Mouse (Mus musculus) kidney, adult 8-10 months (tissue): ENCODE measurements at regions not wholly inside any gene's neighbourhood (a gene's known extent, or its start where the extent isn't known, plus 50 kb on each side); places are given as distances from the start of the nearest gene placed in this dataset.
"Not testable (repeated sequence)": the region's sequence is repeated elsewhere in the genome, so short reads cannot be mapped to it uniquely, and the experiment has no call there.

Experiments used
- DNase-seq, 2 experiments: peaks; one replicate each; pipeline ENCODE4 v3.0.0; 2022

DNA sequence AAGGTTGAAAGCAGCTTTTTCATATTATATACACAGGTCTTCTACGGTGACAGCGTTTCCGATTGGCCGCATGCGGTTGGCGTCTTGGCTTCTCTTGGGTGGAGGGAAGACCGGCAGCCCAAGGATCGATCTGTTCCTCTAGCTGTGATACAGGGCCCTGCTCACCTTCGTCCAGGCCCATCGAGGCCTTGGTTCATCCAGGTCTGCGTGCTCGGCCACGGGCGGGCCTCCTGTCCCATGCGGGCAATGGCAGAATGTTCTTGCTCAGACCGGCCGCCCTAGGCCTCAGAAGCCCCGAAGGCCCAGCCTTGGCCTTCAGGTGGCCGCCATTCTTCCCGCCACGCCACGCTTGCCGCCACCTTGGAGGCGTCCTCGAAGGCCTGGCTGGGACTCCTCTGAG lies 194.4 kb upstream of the Ppp6c start:
- no peak for DNase-seq

DNA sequence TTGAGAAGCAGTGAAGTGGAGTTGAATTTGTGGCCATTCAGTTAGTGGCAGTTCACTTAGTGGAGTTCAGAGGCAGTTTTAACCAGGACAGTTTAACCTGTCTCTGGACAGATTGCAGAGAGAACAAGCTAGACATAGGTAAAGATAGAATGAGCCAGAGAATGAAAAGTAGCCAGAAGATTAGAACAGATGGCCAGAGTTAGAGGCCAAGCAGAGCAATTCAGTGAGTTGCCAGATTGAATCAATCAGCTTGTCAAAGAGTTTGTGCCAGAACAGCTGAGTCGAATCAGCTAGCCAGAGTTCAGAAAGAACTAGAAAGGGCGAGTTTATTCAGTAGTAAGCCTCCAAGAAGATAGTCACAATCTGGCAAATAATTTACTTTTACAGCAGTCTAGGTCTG lies 174.1 kb upstream of the Ppp6c start:
- no peak for DNase-seq

DNA sequence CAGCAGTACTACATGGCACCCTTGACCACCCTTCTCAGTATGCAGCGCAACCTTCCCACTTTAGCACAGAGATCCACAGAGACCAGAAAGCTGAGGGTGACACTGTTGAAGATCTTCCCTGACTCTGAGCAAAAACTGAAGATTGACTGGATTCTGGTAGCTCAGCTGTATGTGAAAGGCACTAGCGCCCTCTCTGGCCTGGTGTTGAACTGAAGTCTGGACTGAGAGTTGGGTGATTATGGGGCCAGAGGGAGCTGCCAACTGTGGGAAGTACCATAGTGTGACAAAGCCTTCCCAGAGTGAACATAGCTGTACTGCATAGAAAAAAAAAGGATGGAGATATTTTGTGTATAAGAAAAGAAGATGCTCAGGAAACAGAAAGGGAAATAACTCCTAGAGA lies 173.3 kb upstream of the Ppp6c start:
- no peak for DNase-seq

DNA sequence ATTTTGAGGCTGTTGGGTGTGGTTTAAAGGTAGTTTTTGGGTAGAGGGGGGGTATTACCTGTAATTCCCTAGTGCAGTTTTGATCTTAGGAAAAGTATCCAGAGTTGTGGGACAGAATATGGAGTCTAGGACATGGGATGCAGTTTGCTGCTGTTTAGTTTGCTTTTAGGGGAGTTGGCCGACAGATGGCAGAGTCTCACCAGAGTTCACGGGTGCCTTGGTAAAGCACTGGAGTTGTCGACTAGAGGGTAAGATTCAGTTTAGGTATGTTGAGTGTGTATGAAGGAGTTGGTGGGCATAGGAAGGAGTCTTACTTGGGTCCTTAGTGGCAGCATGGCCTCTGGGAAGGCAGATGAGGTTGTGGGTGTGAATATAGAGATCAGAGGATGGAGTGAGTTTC lies 168.4 kb upstream of the Ppp6c start:
- no peak for DNase-seq

DNA sequence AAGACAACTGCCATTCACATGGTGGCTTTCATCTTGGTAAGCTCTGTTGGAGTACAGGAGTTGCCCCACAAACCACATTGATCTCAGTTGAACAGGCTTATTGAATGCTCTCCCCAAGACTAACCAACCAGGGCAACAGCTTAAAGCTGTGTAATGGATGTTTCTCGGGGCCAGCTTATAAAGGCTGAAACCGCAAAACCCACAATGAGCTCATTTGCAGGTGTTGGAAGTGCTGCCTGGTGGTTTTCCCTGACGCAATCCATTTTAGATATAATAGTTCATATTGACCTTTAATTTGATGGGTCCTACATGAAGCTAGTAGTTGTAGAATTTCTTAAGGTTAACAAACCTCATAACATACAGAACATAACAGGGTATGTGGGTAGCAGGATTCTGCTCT lies 151.0 kb upstream of the Ppp6c start:
- no peak for DNase-seq

DNA sequence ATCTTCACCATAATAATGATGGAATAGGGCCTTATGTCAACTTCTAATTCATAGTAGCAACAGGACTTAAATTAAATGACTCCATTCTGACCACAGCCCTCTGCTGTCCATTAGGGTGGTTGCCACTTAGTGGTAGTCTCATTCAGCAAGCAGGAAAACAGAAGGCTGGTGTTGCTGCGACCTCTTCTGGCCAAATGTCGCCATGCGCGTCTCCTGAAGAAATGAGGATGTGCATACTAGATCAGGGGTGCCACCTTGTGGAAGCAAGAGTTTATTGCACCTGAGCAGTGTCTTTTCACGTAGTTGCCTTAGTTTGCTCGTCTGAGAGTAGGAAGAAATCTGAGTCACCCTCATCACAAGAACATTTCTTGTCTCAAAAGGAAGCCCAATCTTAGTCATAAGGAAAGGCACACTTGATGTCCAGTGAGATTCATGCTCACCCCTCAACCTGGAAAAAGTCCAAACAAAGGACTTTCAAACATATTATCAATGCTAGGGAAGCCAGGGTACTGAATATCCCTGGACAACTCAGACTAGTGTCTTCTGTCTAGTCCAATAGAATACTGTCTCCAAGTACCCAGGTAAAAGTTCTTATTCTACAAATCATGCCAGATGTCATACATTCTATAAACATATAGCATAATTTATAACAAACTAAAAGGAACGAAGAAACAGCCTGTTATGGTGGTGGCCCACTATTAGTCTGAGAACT lies 147.0 kb upstream of the Ppp6c start:
- peak; percentile 90 to 97 for DNase-seq

DNA sequence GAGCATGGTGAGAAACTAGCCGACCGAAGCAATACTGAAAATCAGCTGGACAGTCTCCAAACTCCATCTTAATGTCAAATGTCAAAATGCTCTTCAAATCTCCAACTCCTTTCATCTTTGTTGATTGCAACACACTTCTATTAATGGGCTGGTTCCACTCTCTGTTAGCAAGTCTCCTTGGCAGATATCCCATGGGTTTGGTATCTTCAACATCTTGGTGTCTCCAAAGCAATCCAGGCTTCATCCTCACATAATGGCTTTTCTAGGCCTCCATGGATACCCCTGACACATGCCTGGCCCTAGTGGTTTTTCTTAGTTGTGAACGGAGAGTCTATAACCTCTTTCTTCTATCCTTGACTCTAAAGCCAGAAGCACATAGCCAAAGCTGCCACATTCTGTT lies 118.0 kb upstream of the Ppp6c start:
- DNase-seq: no peak

DNA sequence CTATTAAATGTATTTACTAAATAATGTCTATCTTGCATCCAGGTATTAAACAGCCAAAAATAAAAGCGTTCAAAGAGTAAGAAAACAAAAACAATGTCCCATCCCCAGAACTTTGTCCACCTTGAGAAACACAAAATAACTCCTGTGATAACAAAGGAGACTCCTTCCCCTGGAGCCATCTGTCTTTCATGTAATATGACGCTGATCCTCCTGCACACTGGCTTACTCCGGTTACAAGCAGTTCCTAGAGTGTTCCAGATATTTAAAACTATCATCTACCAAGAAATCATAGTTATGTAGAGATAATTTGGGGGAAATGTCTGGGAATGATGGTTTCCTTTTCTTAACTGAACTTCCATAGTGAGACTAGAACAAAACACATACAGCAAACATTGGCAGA lies 114.2 kb upstream of the Ppp6c start:
- no peak for DNase-seq

DNA sequence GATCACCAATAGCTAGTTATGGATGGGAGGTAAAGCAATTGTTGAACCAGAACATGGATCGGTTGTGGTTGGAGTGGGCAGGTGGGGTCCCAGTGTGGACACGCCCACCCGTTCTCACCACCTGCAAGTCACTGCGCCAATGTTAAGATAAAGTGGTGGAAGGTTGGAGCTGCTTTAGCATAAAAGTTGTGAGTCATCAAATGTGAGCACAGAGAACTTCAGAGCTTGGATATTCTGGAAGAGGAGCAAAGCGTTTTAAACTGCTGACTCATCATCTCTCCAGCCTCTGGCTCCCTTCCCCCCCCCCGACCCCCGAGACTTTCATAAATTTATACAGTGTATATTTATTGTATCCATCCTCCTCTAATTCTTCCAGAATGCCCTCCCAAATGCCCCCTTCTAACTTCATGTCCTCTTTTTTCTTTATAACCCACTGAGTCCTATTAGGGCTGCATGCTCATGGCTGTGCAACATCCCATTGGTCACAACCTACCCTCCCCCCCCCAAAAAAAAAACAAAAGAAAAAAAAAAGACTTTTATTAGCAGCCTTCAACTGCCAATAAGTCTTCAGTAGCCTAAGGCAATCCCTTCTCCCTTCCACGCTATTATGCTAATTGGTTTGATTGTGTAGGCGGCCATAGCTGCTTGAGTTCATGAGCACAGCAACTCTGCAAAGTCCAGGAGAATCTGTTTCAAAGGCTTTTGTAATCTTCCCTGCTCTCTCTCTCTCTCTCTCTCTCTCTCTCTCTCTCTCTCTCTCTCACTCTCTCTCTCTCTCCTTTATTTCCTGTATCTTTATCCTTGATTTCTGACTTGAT lies 112.8 kb upstream of the Ppp6c start:
- DNase-seq: no peak

DNA sequence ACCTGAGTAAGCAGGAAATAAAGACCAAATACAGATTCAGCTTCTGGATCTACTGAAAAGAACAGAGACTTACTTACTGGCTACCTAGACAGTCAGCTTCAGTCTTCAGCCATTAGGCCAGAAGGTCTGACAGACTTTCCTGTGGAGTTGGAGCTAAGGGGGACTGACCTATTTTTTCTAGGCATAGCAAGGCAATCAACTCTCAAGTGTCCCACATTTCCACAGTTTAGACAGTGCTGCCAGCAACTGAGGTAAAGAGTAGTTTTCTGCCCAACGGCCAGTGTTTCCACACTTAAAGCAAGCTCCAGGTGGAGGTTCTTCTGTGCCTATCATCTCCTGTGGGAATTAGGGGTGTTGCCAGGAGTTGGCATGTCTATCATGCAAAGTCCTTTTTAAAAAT lies 111.3 kb upstream of the Ppp6c start:
- DNase-seq: no peak

DNA sequence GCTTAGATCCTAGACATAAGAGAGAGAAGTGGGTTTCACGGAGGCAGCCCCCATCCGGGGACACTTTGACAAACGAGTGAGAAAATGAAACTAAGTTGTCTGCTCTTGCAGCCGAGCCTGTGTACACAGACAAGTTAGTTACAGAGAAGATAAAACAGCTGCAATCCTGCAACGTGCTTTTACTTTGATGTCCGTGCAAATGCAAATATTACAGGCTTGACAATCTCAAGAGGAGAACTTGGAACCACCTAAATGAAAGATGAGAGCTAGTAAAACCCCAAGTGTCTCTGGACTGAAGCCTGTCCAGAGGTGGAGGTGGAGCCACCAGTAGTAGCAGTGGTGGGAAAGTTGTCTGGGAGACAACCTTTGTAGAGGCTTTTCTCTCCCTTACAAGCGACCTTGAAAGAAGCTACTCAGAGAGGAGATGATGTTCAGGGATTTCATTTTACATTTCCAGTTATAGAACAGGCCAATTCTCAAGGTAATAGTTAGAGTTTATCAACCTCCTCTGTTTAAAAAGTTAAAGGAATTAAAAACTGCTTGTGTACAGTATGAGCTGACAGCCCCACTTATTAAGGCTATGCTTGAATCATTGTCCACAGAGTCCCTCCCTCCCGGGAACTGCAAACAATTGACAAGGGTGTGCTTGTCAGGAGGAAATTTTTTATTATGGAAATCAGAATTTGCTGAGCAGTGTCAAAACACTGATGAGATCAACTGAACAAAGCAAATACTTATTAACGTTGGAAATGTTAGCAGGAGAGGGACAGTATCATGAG lies 99.7 kb upstream of the Ppp6c start:
- no peak for DNase-seq

DNA sequence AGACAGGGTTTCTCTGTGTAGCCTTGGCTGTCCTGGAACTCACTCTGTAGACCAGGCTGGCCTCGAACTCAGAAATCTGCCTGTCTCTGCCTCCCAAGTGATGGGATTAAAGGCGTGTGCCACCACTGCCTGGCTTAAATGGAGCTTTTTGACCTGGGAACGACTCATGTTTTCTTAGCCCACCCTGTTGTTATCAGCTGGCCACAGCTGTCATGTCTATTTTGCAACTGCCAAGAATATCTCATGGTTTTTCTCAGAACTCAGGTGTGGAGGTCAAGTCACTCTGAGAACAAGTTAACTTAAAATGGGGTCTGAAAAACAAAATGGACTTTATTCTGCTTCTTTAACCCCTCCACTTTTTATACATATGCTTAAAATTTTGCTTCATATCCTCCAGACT lies 98.9 kb upstream of the Ppp6c start:
- DNase-seq: not testable (repeated sequence)

DNA sequence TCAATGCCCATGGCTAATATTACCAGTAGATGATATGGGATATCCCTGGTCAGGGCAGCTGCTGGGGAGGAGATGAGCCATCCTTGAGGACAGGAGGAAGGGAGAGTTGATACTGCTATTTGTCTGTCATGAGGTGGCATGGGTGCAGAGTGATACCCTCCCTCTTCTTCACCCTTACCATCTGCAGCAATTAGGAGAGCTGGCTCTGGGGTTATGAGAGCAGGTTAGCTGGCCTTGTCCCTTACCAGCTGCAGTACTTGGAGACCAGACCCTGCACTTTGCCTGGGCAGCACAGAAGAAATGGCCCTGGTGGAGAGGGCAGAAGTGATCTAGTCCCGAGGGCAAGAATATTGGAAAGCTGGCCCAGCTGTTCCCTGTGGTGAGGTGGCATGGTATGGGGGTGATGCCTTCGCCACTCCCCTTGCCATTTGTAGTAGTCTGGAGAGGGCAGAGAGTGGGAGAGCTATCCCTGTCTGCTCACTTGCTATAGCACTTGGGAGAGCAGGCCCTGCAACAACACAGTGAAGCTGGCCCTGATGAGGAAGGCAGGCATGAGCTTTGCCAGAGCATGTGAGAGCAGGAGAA lies 73.6 kb upstream of the Ppp6c start:
- no peak for DNase-seq

DNA sequence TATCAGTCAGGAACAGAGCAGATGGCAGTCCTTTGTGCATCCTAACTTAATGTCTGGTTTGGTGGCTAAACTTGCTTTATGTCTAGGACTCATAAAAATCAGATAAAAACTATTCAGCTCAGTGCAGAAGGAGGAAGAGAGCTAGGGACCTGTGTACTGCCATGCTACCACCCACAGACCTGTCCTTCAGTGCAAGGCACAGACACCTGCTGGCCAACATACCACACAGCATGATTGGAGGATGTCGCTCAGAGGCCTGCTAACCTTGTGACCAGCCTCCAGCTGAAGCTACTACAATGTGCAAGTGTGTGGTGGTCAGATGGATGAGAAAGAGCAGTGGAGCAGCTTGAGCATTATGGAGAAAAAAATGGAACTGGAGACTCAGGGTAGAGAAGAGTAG lies 73.0 kb upstream of the Ppp6c start:
- no peak for DNase-seq

DNA sequence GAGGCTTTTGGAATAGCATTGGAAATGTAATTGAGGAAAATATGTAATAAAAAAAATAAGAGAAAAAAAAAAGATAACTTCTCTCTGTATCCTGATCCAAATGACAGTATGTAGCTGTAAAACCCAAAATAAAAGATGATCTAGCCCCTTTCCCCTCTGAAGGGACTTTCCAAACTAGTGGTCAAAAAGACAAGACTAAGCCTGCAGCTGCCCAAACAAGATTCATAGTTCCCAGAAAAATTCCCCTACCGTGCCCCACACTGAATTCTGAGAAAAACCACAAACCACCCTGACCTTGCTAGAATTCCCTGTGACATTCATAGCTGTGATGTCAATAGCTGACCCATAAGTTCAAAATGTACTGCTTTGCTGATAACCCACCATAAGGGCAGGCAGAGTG lies 69.2 kb upstream of the Ppp6c start:
- no peak for DNase-seq

DNA sequence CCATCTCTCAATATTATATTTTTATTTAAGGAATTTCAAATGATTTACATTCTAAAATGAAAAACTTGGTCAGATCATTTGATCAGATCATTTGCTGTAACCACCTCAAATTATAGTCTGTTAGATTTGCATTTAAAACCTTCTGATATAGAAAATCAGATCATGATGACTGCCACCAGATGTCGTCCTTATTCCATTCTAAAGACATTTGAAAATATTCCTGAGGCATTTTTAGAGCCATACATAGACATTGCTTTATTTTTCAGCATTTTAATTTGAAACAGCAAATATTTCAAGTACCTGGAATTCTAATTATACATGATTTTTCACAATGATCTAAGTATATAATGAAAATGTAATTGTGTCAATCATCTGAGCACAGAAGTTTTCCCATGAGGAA lies 52.0 kb upstream of the Ppp6c start:
- DNase-seq: no peak
